Mouse (Mus musculus) C2C12 (cell line): ENCODE measurements around the gene Ccdc36.

Source experiments
- CTCF ChIP-seq: IDR thresholded peaks from one replicate; pipeline ENCODE4 v1.5.1; 2011; ENCODE audit not compliant: control insufficient read depth, insufficient read depth, insufficient read length
- MYOG ChIP-seq: IDR thresholded peaks from one replicate; pipeline ENCODE4 v1.6.1; 2011; ENCODE audit not compliant: control insufficient read depth, insufficient read length; ENCODE audit errors: extremely low read depth
- USF1 ChIP-seq: IDR thresholded peaks from one replicate; pipeline ENCODE4 v1.6.1; 2011; ENCODE audit warnings: low read depth, mild to moderate bottlenecking, control low read depth, moderate library complexity

- TF ChIP-seq CTCF (no peak), MYOG (no peak), USF1 (no peak)
These were observed 41.1 kb upstream of the Ccdc36 start for GRCm38 (mm10) chr9:108469430-108469829.
